In genomic region chr11:96624436-96624835, GRCm38 (mm10) we compare ENCODE assay signal across 17 mouse cellular contexts.
DNase-seq lines count a peak whose midpoint lies in the region; ATAC-seq and TF ChIP-seq lines count a peak whose summit lies in the region.
"Had no signal": no experiment of that assay in that cellular context is flagged by ENCODE, and none has a peak within 500 bp of the region (broad histone marks: within the 10 kb centered on the region; RNA-seq: fewer than 3 reads in every experiment).

No protein-coding gene starts in this region.

- 0 out of 2 replicates have a peak overlapping the region, but pooled peaks have one; percentile 6 for H3K4me2 ChIP-seq in hindbrain, embryonic 13.5 days
- H3K4me2 ChIP-seq in lung, embryonic 14.5 days: no peak overlapping the region
- H3K4me2 ChIP-seq in embryonic facial prominence, embryonic 14.5 days (ENCODE audit: low read depth, low read length): no peak overlapping the region
- H3K4me2 ChIP-seq: limb, embryonic 13.5 days had no signal

- TF ChIP-seq CTCF in lung, embryonic 14.5 days (IDR thresholded peaks at IDR 0.05; ENCODE audit: low read depth): peak; percentile 53

- 0 out of 2 replicates have a peak overlapping the region, but pooled peaks have one; percentile 35 for H3K27ac ChIP-seq in hindbrain, embryonic 13.5 days
- H3K27ac ChIP-seq in hindbrain, embryonic 10.5 days: no peak overlapping the region
- no peak overlapping the region for H3K27ac ChIP-seq in lung, embryonic 14.5 days (ENCODE audit: low read depth)
- H3K27ac ChIP-seq in embryonic facial prominence, embryonic 14.5 days (replicated peaks; ENCODE audit: low read depth, low read length): no peak overlapping the region
- H3K27ac ChIP-seq: heart, embryonic 10.5 days; limb, embryonic 13.5 days had no signal

- DNase-seq in hindbrain, embryonic 10.5 days (ENCODE audit: low spot score): no peak
- DNase-seq in lung, embryonic 14.5 days: peak; percentile 70
- no peak for DNase-seq in lung, postnatal 4 days
- DNase-seq in NIH3T3 (ENCODE audit: low read depth): peak; percentile 7
- DNase-seq in embryonic facial prominence, embryonic 14.5 days (ENCODE audit: low spot score): peak; percentile 9
- DNase-seq: adrenal gland, adult 8-10 months; cerebellum, adult 2 months; gastrocnemius, postnatal 25 days; heart, postnatal 14 days; liver, postnatal 0 days; thymus, postnatal 36 days had no signal

- no peak overlapping the region for H3K4me3 ChIP-seq in hindbrain, embryonic 13.5 days
- no peak overlapping the region for H3K4me3 ChIP-seq in hindbrain, embryonic 10.5 days
- no peak overlapping the region for H3K4me3 ChIP-seq in lung, embryonic 14.5 days (ENCODE audit: low read depth, low read length)
- H3K4me3 ChIP-seq in embryonic facial prominence, embryonic 14.5 days (ENCODE audit: low read depth, low read length): no peak overlapping the region
- H3K4me3 ChIP-seq: heart, embryonic 10.5 days; limb, embryonic 13.5 days had no signal

- no peak overlapping the region for H3K9ac ChIP-seq in hindbrain, embryonic 13.5 days
- H3K9ac ChIP-seq in lung, embryonic 14.5 days: no peak overlapping the region
- H3K9ac ChIP-seq in embryonic facial prominence, embryonic 14.5 days (ENCODE audit: low read depth, low read length): no peak overlapping the region
- H3K9ac ChIP-seq: limb, embryonic 13.5 days; liver, postnatal 0 days had no signal

- H3K27me3 ChIP-seq in hindbrain, embryonic 13.5 days: 0 out of 2 replicates have a peak, but pooled peaks cover 4% of the 10 kb centered on the region
- peaks cover 17% of the 10 kb centered on the region for H3K27me3 ChIP-seq in hindbrain, embryonic 10.5 days (ENCODE audit: insufficient read depth, poor library complexity, severe bottlenecking)
- H3K27me3 ChIP-seq in lung, embryonic 14.5 days (ENCODE audit: insufficient read depth, low read length): peaks cover 7% of the 10 kb centered on the region; the same call in 1 of the 2 replicates
- peaks cover 39% of the 10 kb centered on the region for H3K27me3 ChIP-seq in embryonic facial prominence, embryonic 14.5 days (replicated peaks; ENCODE audit: control insufficient read depth, insufficient read depth, low read length)

- ATAC-seq in hindbrain, embryonic 13.5 days (ENCODE audit: low FRiP score): no peak
- no peak for ATAC-seq in lung, embryonic 14.5 days (ENCODE audit: insufficient read depth)
- ATAC-seq in embryonic facial prominence, embryonic 14.5 days (ENCODE audit: low read depth): no peak
- ATAC-seq in erythroblast, adult 5-6 weeks (replicated peaks; ENCODE audit: low FRiP score, poor library complexity, severe bottlenecking): no peak
- ATAC-seq: intestine, embryonic 16.5 days; liver, postnatal 0 days had no signal

- H3K36me3 ChIP-seq in hindbrain, embryonic 13.5 days: no peaks in the 10 kb centered on the region
- no peaks in the 10 kb centered on the region for H3K36me3 ChIP-seq in hindbrain, embryonic 10.5 days
- no peaks in the 10 kb centered on the region for H3K36me3 ChIP-seq in lung, embryonic 14.5 days (ENCODE audit: insufficient read depth)
- H3K36me3 ChIP-seq in embryonic facial prominence, embryonic 14.5 days (ENCODE audit: control insufficient read depth, insufficient read depth, low read length): no peaks in the 10 kb centered on the region
- H3K36me3 ChIP-seq: G1E; heart, embryonic 10.5 days; limb, embryonic 13.5 days had no signal

- H3K4me1 ChIP-seq in hindbrain, embryonic 13.5 days (replicated peaks): peaks cover 35% of the 10 kb centered on the region
- H3K4me1 ChIP-seq in hindbrain, embryonic 10.5 days (replicated peaks): peaks cover 20% of the 10 kb centered on the region
- no peaks in the 10 kb centered on the region for H3K4me1 ChIP-seq in lung, embryonic 14.5 days (ENCODE audit: insufficient read depth)
- peaks cover 5% of the 10 kb centered on the region; the same call in 1 of the 2 replicates for H3K4me1 ChIP-seq in embryonic facial prominence, embryonic 14.5 days (ENCODE audit: control insufficient read depth, insufficient read depth, low read length)

- 52% methylated on average over 4 of the region's 4 CpGs for WGBS in hindbrain, embryonic 13.5 days
- 59% methylated on average over 4 of the region's 4 CpGs for WGBS in hindbrain, embryonic 10.5 days
- 25% methylated on average over 4 of the region's 4 CpGs for WGBS in lung, embryonic 14.5 days
- 48% methylated on average over 4 of the region's 4 CpGs for WGBS in embryonic facial prominence, embryonic 14.5 days

- H3K9me3 ChIP-seq in hindbrain, embryonic 13.5 days: no peaks in the 10 kb centered on the region
- H3K9me3 ChIP-seq in hindbrain, embryonic 10.5 days: no peaks in the 10 kb centered on the region
- no peaks in the 10 kb centered on the region for H3K9me3 ChIP-seq in lung, embryonic 14.5 days (ENCODE audit: low read depth, low read length)
- H3K9me3 ChIP-seq in embryonic facial prominence, embryonic 14.5 days (ENCODE audit: control insufficient read depth, low read length): no peaks in the 10 kb centered on the region
- H3K9me3 ChIP-seq: G1E; heart, embryonic 10.5 days; limb, embryonic 13.5 days had no signal

Comparison
In these comparisons a context has a peak if more than half of its experiments do, and no peak if none do; other contexts are left out.
1. DNase-seq: peak in lung, embryonic 14.5 days (single experiment), NIH3T3 (single experiment) and embryonic facial prominence, embryonic 14.5 days (single experiment); none in hindbrain, embryonic 10.5 days (single experiment) and lung, postnatal 4 days (0 of 2).